ENCODE assay signal across 8 mouse cellular contexts in the genomic region with DNA sequence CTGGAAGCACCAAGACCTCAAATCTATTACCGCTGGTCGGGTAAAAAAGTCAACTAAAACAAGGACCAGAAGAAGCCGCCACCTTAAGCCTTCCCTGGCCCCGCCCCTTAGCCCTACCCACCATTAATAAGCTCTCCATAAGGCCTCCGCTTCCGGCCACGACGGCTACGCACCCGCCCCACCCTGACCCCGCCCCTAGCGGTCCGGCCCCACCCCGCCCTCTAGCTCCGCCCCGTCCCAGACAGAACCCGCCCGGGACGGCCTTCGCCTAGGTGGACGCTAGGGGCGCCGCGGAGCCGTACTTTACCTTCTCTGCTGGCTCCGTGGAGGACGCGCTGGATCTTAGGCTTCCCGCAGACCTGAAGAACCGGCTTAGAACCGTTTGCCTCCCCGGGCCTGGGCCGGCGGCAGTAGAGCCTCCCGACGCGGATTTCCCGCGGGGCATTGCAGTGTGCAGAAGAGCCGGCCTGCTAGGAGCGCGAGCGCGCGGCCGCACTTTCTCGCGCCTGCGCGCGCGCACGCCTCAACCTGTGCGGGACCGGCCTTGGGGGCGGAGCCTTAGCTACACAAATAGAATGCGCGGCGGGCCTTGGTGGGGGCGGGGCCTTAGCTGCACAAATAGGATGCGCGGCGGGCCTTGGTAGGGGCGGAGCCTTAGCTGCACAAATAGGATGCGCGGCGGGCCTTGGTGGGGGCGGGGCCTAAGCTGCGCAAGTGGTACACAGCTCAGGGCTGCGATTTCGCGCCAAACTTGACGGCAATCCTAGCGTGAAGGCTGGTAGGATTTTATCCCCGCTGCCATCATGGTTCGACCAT. TPM values are rescaled to one million over a fixed set of nuclear protein-coding genes. Genes with fewer than 3 reads are reported as not detected.
DNase-seq lines count a peak whose midpoint lies in the region; ATAC-seq and TF ChIP-seq lines count a peak whose summit lies in the region.

Gene Dhfr (plus strand): TSS at position 271 of the 816 bp plus-strand sequence.
Gene Msh3 (minus strand): TSS at position 548 of the 816 bp plus-strand sequence.

- peaks cover 9% of the 10 kb centered on the region for H3K79me2 ChIP-seq in MEL (ENCODE audit: control insufficient read depth, insufficient read depth, low read length, poor library complexity)

- WGBS in cerebellum, adult 2 months: under 1% methylated on average over 74 of the region's 76 CpGs
- 2% methylated on average over 76 of the region's 76 CpGs for WGBS in forebrain, postnatal 0 days
- WGBS in lung, embryonic 15.5 days: under 1% methylated on average over 76 of the region's 76 CpGs

- TF ChIP-seq POLR2A in MEL (IDR thresholded peaks at IDR 0.05; ENCODE audit: control insufficient read depth in 1 of 2, insufficient read depth in 1 of 2, low read depth in 1 of 2, low read length in 2 of 2, poor library complexity in 1 of 2): peak; percentile 81 to 91
- peak; percentile 93 for TF ChIP-seq POLR2A in cerebellum, adult 2 months (IDR thresholded peaks at IDR 0.05; ENCODE audit: borderline replicate concordance, insufficient read depth, low read length)

- H3K27me3 ChIP-seq in MEL (ENCODE audit: control insufficient read depth in 1 of 2, insufficient read depth in 2 of 2, low read length in 2 of 2): no peaks in the 10 kb centered on the region
- H3K27me3 ChIP-seq in cerebellum, adult 2 months (ENCODE audit: control insufficient read depth, insufficient read depth, low read length): no peaks in the 10 kb centered on the region
- H3K27me3 ChIP-seq in forebrain, postnatal 0 days (ENCODE audit: insufficient read depth, low read length): no peaks in the 10 kb centered on the region
- no peaks in the 10 kb centered on the region for H3K27me3 ChIP-seq in lung, embryonic 15.5 days

- H3K4me1 ChIP-seq in MEL (ENCODE audit: control insufficient read depth in 1 of 2, insufficient read depth in 2 of 2, low read length in 2 of 2): peaks cover 0 to 5% of the 10 kb centered on the region in 2 experiments; a peak in 2 of 4 replicates
- peaks cover 6% of the 10 kb centered on the region for H3K4me1 ChIP-seq in cerebellum, adult 2 months (ENCODE audit: control insufficient read depth, insufficient read depth, low read length)
- H3K4me1 ChIP-seq in forebrain, postnatal 0 days (ENCODE audit: insufficient read depth): 0 out of 2 replicates have a peak, but pooled peaks cover 3% of the 10 kb centered on the region
- peaks cover 15% of the 10 kb centered on the region; the same call in 1 of the 2 replicates for H3K4me1 ChIP-seq in lung, embryonic 15.5 days

- H3K36me3 ChIP-seq in MEL (ENCODE audit: control insufficient read depth in 1 of 2, insufficient read depth in 2 of 2, low read length in 2 of 2): peaks cover 0 to 11% of the 10 kb centered on the region in 2 experiments; a peak in 3 of 4 replicates
- H3K36me3 ChIP-seq in forebrain, postnatal 0 days (ENCODE audit: insufficient read depth): 0 out of 2 replicates have a peak, but pooled peaks cover 4% of the 10 kb centered on the region
- peaks cover 8% of the 10 kb centered on the region for H3K36me3 ChIP-seq in lung, embryonic 15.5 days

- H3K9me3 ChIP-seq in MEL (replicated peaks; ENCODE audit: insufficient read depth, low read length): no peaks in the 10 kb centered on the region
- no peaks in the 10 kb centered on the region for H3K9me3 ChIP-seq in forebrain, postnatal 0 days (ENCODE audit: low read length)
- H3K9me3 ChIP-seq in lung, embryonic 15.5 days: no peaks in the 10 kb centered on the region

- DNase-seq in MEL (ENCODE audit: low read depth, low spot score): peak; percentile 99
- peak; percentile 97 to 99 for DNase-seq in cerebellum, adult 2 months
- DNase-seq in forebrain, postnatal 0 days: peak; percentile 99
- peak; percentile 98 for DNase-seq in heart, postnatal 4 days
- DNase-seq in layer of hippocampus, adult 8-10 months (ENCODE audit: low spot score in 2 of 2): peak; percentile 94 to 96
- DNase-seq in ovary, adult 18-20 months (ENCODE audit: low spot score): peak; percentile 94
- DNase-seq in thymus, postnatal 0 days (ENCODE audit: low spot score): peak; percentile 100

- H3K9ac ChIP-seq in MEL (ENCODE audit: control insufficient read depth, low read depth, low read length, poor library complexity, severe bottlenecking): peak within 1 kb of the TSS; percentile 99
- peak within 1 kb of the TSS; percentile 73 for H3K9ac ChIP-seq in forebrain, postnatal 0 days
- peak within 1 kb of the TSS; percentile 65 for H3K9ac ChIP-seq in lung, embryonic 15.5 days

- TF ChIP-seq EP300 in MEL (IDR thresholded peaks at IDR 0.05; ENCODE audit: low read depth in 1 of 2, low read length in 2 of 2): no peak

- ATAC-seq in forebrain, postnatal 0 days: peak; percentile 97
- ATAC-seq in lung, embryonic 15.5 days (ENCODE audit: borderline replicate concordance, extremely low read depth, low FRiP score, low TSS enrichment): peak; percentile 98

- peak within 1 kb of the TSS; percentile 94 to 96 for H3K4me3 ChIP-seq in MEL (ENCODE audit: control insufficient read depth in 1 of 2, insufficient read depth in 1 of 2, low read depth in 2 of 2, low read length in 2 of 2)
- peak within 1 kb of the TSS; percentile 82 for H3K4me3 ChIP-seq in cerebellum, adult 2 months (replicated peaks; ENCODE audit: insufficient read depth, low read depth, low read length)
- H3K4me3 ChIP-seq in forebrain, postnatal 0 days (ENCODE audit: low read depth, low read length): peak within 1 kb of the TSS; percentile 71
- peak within 1 kb of the TSS; percentile 77 for H3K4me3 ChIP-seq in lung, embryonic 15.5 days

- no peak for TF ChIP-seq RAD21 in MEL (IDR thresholded peaks at IDR 0.05; ENCODE audit: low read depth, low read length)

- H3K4me2 ChIP-seq in forebrain, postnatal 0 days (ENCODE audit: low read depth): peak within 1 kb of the TSS; percentile 94
- peak within 1 kb of the TSS; percentile 92 for H3K4me2 ChIP-seq in lung, embryonic 15.5 days

- peak within 1 kb of the TSS; percentile 83 for H3K27ac ChIP-seq in MEL (ENCODE audit: control insufficient read depth, low read depth, low read length)
- H3K27ac ChIP-seq in cerebellum, adult 2 months (ENCODE audit: insufficient read depth, low read length): peak within 1 kb of the TSS; percentile 59
- peak within 1 kb of the TSS; percentile 92 for H3K27ac ChIP-seq in forebrain, postnatal 0 days (ENCODE audit: low read depth, low read length)
- H3K27ac ChIP-seq in lung, embryonic 15.5 days: peak within 1 kb of the TSS; percentile 96

- TF ChIP-seq CTCF in MEL (IDR thresholded peaks at IDR 0.05 in 2 of 3, conservative IDR thresholded peaks at IDR 0.05 in 1 of 3; ENCODE audit: control insufficient read depth in 1 of 3, insufficient read depth in 1 of 3, low read depth in 2 of 3, low read length in 3 of 3, poor library complexity in 1 of 3, severe bottlenecking in 1 of 3): peak; percentile 37 to 77 (median 59); a peak in 5 of 6 replicates
- peak; percentile 71 for TF ChIP-seq CTCF in cerebellum, adult 2 months (IDR thresholded peaks at IDR 0.05; ENCODE audit: borderline replicate concordance, insufficient read depth, low read depth, low read length)
- peak; percentile 83 for TF ChIP-seq CTCF in forebrain, postnatal 0 days (IDR thresholded peaks at IDR 0.05; ENCODE audit: low read depth)

TF ChIP-seq in MEL, 35 proteins besides CTCF, POLR2A, EP300 and RAD21 (continues in another document):
- no peak for TF ChIP-seq ZC3H11A (IDR thresholded peaks at IDR 0.05; ENCODE audit: low read depth, low read length)
- no peak for TF ChIP-seq POLR2AphosphoS5 (IDR thresholded peaks at IDR 0.05; ENCODE audit: borderline replicate concordance, low read depth, low read length)
- no peak for TF ChIP-seq ELF1 (IDR thresholded peaks at IDR 0.05; ENCODE audit: low read depth, low read length)
- peak; percentile 86 for TF ChIP-seq NRF1 (IDR thresholded peaks at IDR 0.05; ENCODE audit: insufficient read depth, low read depth, low read length, poor library complexity, severe bottlenecking)
- TF ChIP-seq ZNF384 (IDR thresholded peaks at IDR 0.05; ENCODE audit: low read depth, low read length): no peak
- peak; percentile 86 for TF ChIP-seq NELFE (IDR thresholded peaks at IDR 0.05; ENCODE audit: low read depth, low read length)
- TF ChIP-seq MEF2A (IDR thresholded peaks at IDR 0.05; ENCODE audit: extremely low read depth, insufficient replicate concordance, low read depth, low read length, poor library complexity, severe bottlenecking): no peak
- TF ChIP-seq E2F4 (IDR thresholded peaks at IDR 0.05; ENCODE audit: borderline replicate concordance, low read depth, low read length): peak; percentile 96
- TF ChIP-seq POLR2AphosphoS2 (IDR thresholded peaks at IDR 0.05; ENCODE audit: low read length): peak; percentile 62; the same call in 1 of the 2 replicates
- TF ChIP-seq USF2 (IDR thresholded peaks at IDR 0.05; ENCODE audit: borderline replicate concordance in 1 of 2, insufficient read depth in 1 of 2, low read depth in 1 of 2, low read length in 2 of 2): no peak
- no peak; the same call in 1 of the 2 replicates for TF ChIP-seq KAT2A (conservative IDR thresholded peaks at IDR 0.05; ENCODE audit: low read depth, low read length)
- peak; percentile 91 for TF ChIP-seq SIN3A (IDR thresholded peaks at IDR 0.05; ENCODE audit: low read length)

RNA-seq across cellular contexts. Expression of gene Dhfr, which starts in this region (rescaled TPM):
- 15.7 and 16.2 TPM in 2 replicates for total RNA-seq in MEL (2012; rRNA removed)
- 10 to 100 TPM; 17.4 to 63.1 TPM for polyA plus RNA-seq in MEL (2012; ENCODE audit: insufficient read depth in 1 of 2, insufficient read length in 2 of 2, low read depth in 1 of 2, low replicate concordance in 2 of 2, missing spikeins in 1 of 2)
- polyA plus RNA-seq in cerebellum, adult 2 months (2012; rRNA removed): 2.8 TPM in 2 replicates
- total RNA-seq in forebrain, postnatal 0 days (2014; rRNA removed): 3.1 and 3.3 TPM in 2 replicates
- polyA plus RNA-seq in forebrain, postnatal 0 days (2015; fragmentation: Nextera tagmentation; extraction: Ambion mirVana): 2.8 and 3.1 TPM in 2 replicates
- total RNA-seq in heart, postnatal 4 days (2021): 1 to 10 TPM; 7.9 to 8.4 TPM
- total RNA-seq in layer of hippocampus, adult 8-10 months (2022): 1 to 10 TPM; 1.5 to 1.7 (median 1.7) TPM
- polyA plus RNA-seq in lung, embryonic 15.5 days (2015; fragmentation: Nextera tagmentation; extraction: Ambion mirVana): 17.9 and 19.1 TPM in 2 replicates
- 15.9 and 16.4 TPM in 2 replicates for polyA plus RNA-seq in thymus, postnatal 0 days (2015; fragmentation: Nextera tagmentation; extraction: Ambion mirVana)

RNA-seq across cellular contexts. Expression of gene Msh3, which starts in this region (rescaled TPM):
- total RNA-seq in MEL (2012; rRNA removed): 14.4 and 15.0 TPM in 2 replicates
- polyA plus RNA-seq in MEL (2012; ENCODE audit: insufficient read depth in 1 of 2, insufficient read length in 2 of 2, low read depth in 1 of 2, low replicate concordance in 2 of 2, missing spikeins in 1 of 2): 10 to 100 TPM in 1 of 2 experiments, not detected in 1; 17.7 TPM
- polyA plus RNA-seq in cerebellum, adult 2 months (2012; rRNA removed): 23.7 and 25.1 TPM in 2 replicates
- total RNA-seq in forebrain, postnatal 0 days (2014; rRNA removed): 26.9 and 33.6 TPM in 2 replicates
- polyA plus RNA-seq in forebrain, postnatal 0 days (2015; fragmentation: Nextera tagmentation; extraction: Ambion mirVana): 17.2 and 20.3 TPM in 2 replicates
- total RNA-seq in heart, postnatal 4 days (2021): 10 to 100 TPM; 14.2 to 14.5 TPM
- total RNA-seq in layer of hippocampus, adult 8-10 months (2022): 10 to 100 TPM; 24.1 to 29.0 (median 25.4) TPM
- polyA plus RNA-seq in lung, embryonic 15.5 days (2015; fragmentation: Nextera tagmentation; extraction: Ambion mirVana): 23.3 and 25.0 TPM in 2 replicates
- 28.1 and 29.1 TPM in 2 replicates for polyA plus RNA-seq in thymus, postnatal 0 days (2015; fragmentation: Nextera tagmentation; extraction: Ambion mirVana)

Comparison
In these comparisons a context has a peak if more than half of its experiments do, and no peak if none do; other contexts are left out.
1. Peak in every context shown above with its lines: DNase-seq, ATAC-seq, H3K4me3 ChIP-seq and H3K27ac ChIP-seq.